Mouse (Mus musculus) CH12.LX (cell line): ENCODE measurements around the gene Gm21983. TPM values are rescaled to one million over a fixed set of nuclear protein-coding genes. Genes with fewer than 3 reads are reported as not detected.
A peak's percentile ranks its signal among the peaks of the same experiment; 100 is the strongest.

ENCODE experiments used
- DNase-seq: peaks from one replicate; pipeline ENCODE4 v3.0.0-alpha.2; 2013; ENCODE audit errors: extremely low read depth
- H3K27ac ChIP-seq: 2 replicates; pipeline ENCODE4 v1.5.1; 2012; ENCODE audit warnings: low read depth, mild to moderate bottlenecking, control low read depth, moderate library complexity; ENCODE audit not compliant: insufficient read depth
- H3K27me3 ChIP-seq: replicated peaks from 2 replicates; pipeline ENCODE3; 2012; ENCODE audit warnings: inconsistent platforms
- H3K36me3 ChIP-seq, 2 experiments: replicated peaks in 1 of 2; 2 replicates each; pipeline versions ENCODE3 to v1.6.1; 2012; ENCODE audit warnings: inconsistent platforms in 1 of 2, low read length in 1 of 2, mild to moderate bottlenecking in 1 of 2, mixed read lengths in 1 of 2, moderate library complexity in 1 of 2; ENCODE audit not compliant: control insufficient read depth in 1 of 2, insufficient read depth in 1 of 2
- H3K4me1 ChIP-seq, 2 experiments: 2 replicates each; pipeline ENCODE4 v1.6.1; 2012; ENCODE audit warnings: inconsistent platforms in 1 of 2, moderate library complexity in 1 of 2; ENCODE audit not compliant: insufficient read depth in 2 of 2, control insufficient read depth in 1 of 2
- H3K4me2 ChIP-seq: 2 replicates; pipeline ENCODE4 v1.6.1; 2012; ENCODE audit warnings: low read depth, mild to moderate bottlenecking, control low read depth; ENCODE audit not compliant: poor library complexity, insufficient read depth, severe bottlenecking
- H3K4me3 ChIP-seq, 3 experiments: fragments of 150-350 bp in 1 of 3; sonication (generic) in 1 of 3; replicated peaks in 1 of 3; 2 replicates each; pipeline versions ENCODE3 to v1.5.1; 2011 to 2012; ENCODE audit warnings: low read depth in 2 of 3, low read length in 2 of 3, mild to moderate bottlenecking in 2 of 3, moderate library complexity in 2 of 3, control low read depth in 1 of 3, improper control_type of control experiment in 1 of 3, inconsistent platforms in 1 of 3, mixed read lengths in 1 of 3; ENCODE audit not compliant: poor library complexity in 1 of 3
- H3K79me2 ChIP-seq: replicated peaks from 2 replicates; pipeline ENCODE4 v1.6.1; 2012; ENCODE audit warnings: mild to moderate bottlenecking, moderate library complexity; ENCODE audit not compliant: control insufficient read depth, poor library complexity, insufficient read depth, severe bottlenecking; ENCODE audit errors: extremely low read depth
- H3K9ac ChIP-seq: 2 replicates; pipeline ENCODE4 v1.6.1; 2012; ENCODE audit warnings: low read depth, mild to moderate bottlenecking, control low read depth, moderate library complexity; ENCODE audit not compliant: insufficient read depth
- H3K9me3 ChIP-seq: replicated peaks from 2 replicates; pipeline ENCODE3; 2012; ENCODE audit warnings: low read length, inconsistent platforms, mixed read lengths
- BHLHE40 ChIP-seq: IDR thresholded peaks from 2 replicates; pipeline ENCODE4 v1.6.1; 2011; ENCODE audit warnings: mild to moderate bottlenecking, low read depth, low read length, improper control_type of control experiment
- CHD1 ChIP-seq: IDR thresholded peaks from 2 replicates; pipeline ENCODE4 v1.6.1; 2012; ENCODE audit warnings: low read depth, low read length, improper control_type of control experiment, inconsistent platforms
- CHD2 ChIP-seq: IDR thresholded peaks from 2 replicates; pipeline ENCODE4 v1.6.1; 2011; ENCODE audit warnings: low read length, improper control_type of control experiment
- EP300 ChIP-seq: IDR thresholded peaks from 2 replicates; pipeline ENCODE4 v1.6.1; 2011; ENCODE audit warnings: low read length, improper control_type of control experiment
- ETS1 ChIP-seq: conservative IDR thresholded peaks from 2 replicates; pipeline ENCODE4 v1.6.1; 2012; ENCODE audit warnings: low read depth, mild to moderate bottlenecking, inconsistent platforms, low read length, improper control_type of control experiment, moderate library complexity
- IRF4 ChIP-seq: IDR thresholded peaks from 2 replicates; pipeline ENCODE4 v1.6.1; 2014; ENCODE audit warnings: low read depth, mild to moderate bottlenecking, inconsistent platforms, low read length, improper control_type of control experiment
- MAFK ChIP-seq: IDR thresholded peaks from 2 replicates; pipeline ENCODE4 v1.6.1; 2011; ENCODE audit warnings: low read length, improper control_type of control experiment; ENCODE audit not compliant: insufficient replicate concordance
- MEF2A ChIP-seq: IDR thresholded peaks from 2 replicates; pipeline ENCODE4 v1.6.1; 2014; ENCODE audit warnings: low read depth, mild to moderate bottlenecking, inconsistent platforms, low read length, improper control_type of control experiment, borderline replicate concordance
- MXI1 ChIP-seq: IDR thresholded peaks from 2 replicates; pipeline ENCODE4 v1.6.1; 2011; ENCODE audit warnings: mild to moderate bottlenecking, low read depth, low read length, improper control_type of control experiment
- MYC ChIP-seq: IDR thresholded peaks from 2 replicates; pipeline ENCODE4 v1.6.1; 2011; ENCODE audit warnings: low read depth, mild to moderate bottlenecking, improper control_type of control experiment, low read length
- NELFE ChIP-seq: IDR thresholded peaks from 2 replicates; pipeline ENCODE4 v1.6.1; 2011; ENCODE audit warnings: low read depth, low read length, improper control_type of control experiment
- NRF1 ChIP-seq: IDR thresholded peaks from 2 replicates; pipeline ENCODE4 v1.6.1; 2014; ENCODE audit warnings: low read depth, mild to moderate bottlenecking, inconsistent platforms, low read length, improper control_type of control experiment, moderate library complexity
- PAX5 ChIP-seq: IDR thresholded peaks from 2 replicates; pipeline ENCODE4 v1.6.1; 2012; ENCODE audit warnings: low read length, inconsistent platforms, mixed read lengths
- POLR2A ChIP-seq: IDR thresholded peaks from 2 replicates; pipeline ENCODE4 v1.6.1; 2011; ENCODE audit warnings: low read depth, mild to moderate bottlenecking, improper control_type of control experiment, low read length
- POLR2AphosphoS2 ChIP-seq: IDR thresholded peaks from 2 replicates; pipeline ENCODE4 v1.6.1; 2011; ENCODE audit warnings: low read depth, low read length, improper control_type of control experiment
- RAD21 ChIP-seq: IDR thresholded peaks from 2 replicates; pipeline ENCODE4 v1.6.1; 2011; ENCODE audit warnings: low read depth, mild to moderate bottlenecking, low read length, improper control_type of control experiment, moderate library complexity
- SIN3A ChIP-seq: IDR thresholded peaks from 2 replicates; pipeline ENCODE4 v1.6.1; 2012; ENCODE audit warnings: low read length, improper control_type of control experiment, inconsistent platforms
- TBP ChIP-seq: conservative IDR thresholded peaks from 2 replicates; pipeline ENCODE4 v1.6.1; 2011; ENCODE audit warnings: low read depth, low read length, improper control_type of control experiment
- TCF12 ChIP-seq: IDR thresholded peaks from 2 replicates; pipeline ENCODE4 v1.6.1; 2014; ENCODE audit warnings: low read depth, mild to moderate bottlenecking, inconsistent platforms, low read length, improper control_type of control experiment
- UBTF ChIP-seq: IDR thresholded peaks from 2 replicates; pipeline ENCODE4 v1.6.1; 2012; ENCODE audit warnings: low read depth, mild to moderate bottlenecking, inconsistent platforms, low read length, improper control_type of control experiment, moderate library complexity
- USF1 ChIP-seq: IDR thresholded peaks from 2 replicates; pipeline ENCODE4 v1.6.1; 2014; ENCODE audit warnings: low read depth, mild to moderate bottlenecking, inconsistent platforms, low read length, improper control_type of control experiment
- dilution Hi-C: fragments of 300-500 bp; cut with MboI; formaldehyde crosslinking; loops from 2 replicates; pipeline ENCODE4 v1.14.3; 2020; ENCODE audit warnings: low sequenced_read_pairs; ENCODE audit not compliant: extremely low pct_unique_long_range_greater_than_20kb, extremely low pct_ligation_motif_present
- in situ Hi-C: fragments of 300-500 bp; cut with MboI; formaldehyde crosslinking; loops from 3 replicates; pipeline ENCODE4 v1.14.3; 2019; ENCODE audit warnings: low sequenced_read_pairs, low pct_ligation_motif_present, low pct_unique_long_range_greater_than_20kb, mixed read lengths
- polyA plus RNA-seq: library from polyadenylated mRNA; unstranded; fragments of >175 nt; gene quantifications from 2 replicates; pipeline ENCODE4 v1.2.1, GENCODE M21; 2012; ENCODE audit warnings: low read depth; ENCODE audit not compliant: insufficient read length
- total RNA-seq, 2 experiments: library from RNA; depleted of rRNA; stranded (reverse); fragments of 300-350 nt in 1 of 2; fragments of >200 nt in 1 of 2; gene quantifications; 2 replicates each; pipeline ENCODE4 v1.2.3; 2012 to 2014

Gm21983 gene
- total and polyA plus RNA-seq, 3 experiments = 0.13 to 0.81 TPM; not detected in 1

- Histone ChIP-seq H3K27ac (peak overlapping the region; percentile 1; the same call in 1 of the 2 replicates), H3K27me3 (no peaks in the 10 kb centered on the region), H3K79me2 (peaks cover 14% of the 10 kb centered on the region; the same call in 1 of the 2 replicates), H3K4me1 (peaks cover 19 to 63% of the 10 kb centered on the region in 2 experiments), H3K36me3 (peaks cover 0 to 36% of the 10 kb centered on the region in 2 experiments), H3K4me2 (peak overlapping the region; percentile 78), H3K9ac (peak overlapping the region; percentile 22; the same call in 1 of the 2 replicates), H3K9me3 (no peaks in the 10 kb centered on the region), H3K4me3 (peak overlapping the region; percentile 16 to 47 (median 30))
- TF ChIP-seq ETS1 = peak; percentile 88
- no peak for TF ChIP-seq NELFE
- TF ChIP-seq CHD1 = peak; percentile 90; the same call in 1 of the 2 replicates
- peak; percentile 81 for TF ChIP-seq SIN3A
- TF ChIP-seq BHLHE40 = peak; percentile 33; the same call in 1 of the 2 replicates
- TF ChIP-seq MXI1 = peak; percentile 32; the same call in 1 of the 2 replicates
- peak; percentile 45; the same call in 1 of the 2 replicates for TF ChIP-seq TCF12
- peak; percentile 77 for TF ChIP-seq NRF1
- no peak for TF ChIP-seq POLR2AphosphoS2
- dilution Hi-C loops = no loop called here
- in situ Hi-C loops = loop anchor here (5.0 kb wide), 2 partner anchors 33 to 63 kb away; no protein-coding TSS in a partner anchor
- DNase-seq = peak; percentile 18
These were observed 44.1 kb upstream of the Gm21983 start for GRCm38 (mm10) chr7:27224877-27225575.

GRCm38 (mm10) chr7:27222538-27222937, 41.7 kb upstream of the Gm21983 start:
- no peak overlapping the region for H3K4me3 ChIP-seq
- dilution Hi-C loops (no loop called here), in situ Hi-C loops (no loop called here)
- H3K9me3 ChIP-seq = no peaks in the 10 kb centered on the region
- H3K27me3 ChIP-seq = no peaks in the 10 kb centered on the region
- peaks cover 19 to 58% of the 10 kb centered on the region in 2 experiments for H3K4me1 ChIP-seq
- DNase-seq = no peak
- no peak overlapping the region for H3K9ac ChIP-seq
- no peak overlapping the region for H3K4me2 ChIP-seq
- TF ChIP-seq CHD2 = no peak
- H3K27ac ChIP-seq = no peak overlapping the region
- H3K36me3 ChIP-seq = peaks cover 8 to 54% of the 10 kb centered on the region in 2 experiments
- H3K79me2 ChIP-seq = peaks cover 14% of the 10 kb centered on the region; the same call in 1 of the 2 replicates

GRCm38 (mm10) chr7:27221939-27222338, 41.1 kb upstream of the Gm21983 start:
- Histone ChIP-seq H3K27ac (no peak overlapping the region), H3K27me3 (no peaks in the 10 kb centered on the region)
- TF ChIP-seq ETS1 (no peak), RAD21 (no peak), EP300 (no peak), MYC (no peak), TBP (no peak), TCF12 (no peak), CHD1 (no peak), POLR2A (no peak), MEF2A (no peak), USF1 (no peak), PAX5 (no peak), SIN3A (no peak), MAFK (no peak), CHD2 (no peak), IRF4 (no peak), UBTF (no peak), NRF1 (no peak), NELFE (no peak)
- TF ChIP-seq, all 38 proteins: peak for 0
- in situ Hi-C loops = no loop called here
- Histone ChIP-seq H3K9me3 (no peaks in the 10 kb centered on the region), H3K9ac (no peak overlapping the region), H3K4me1 (peaks cover 19 to 55% of the 10 kb centered on the region in 2 experiments), H3K4me3 (no peak overlapping the region), H3K36me3 (peaks cover 12 to 60% of the 10 kb centered on the region in 2 experiments), H3K4me2 (no peak overlapping the region), H3K79me2 (peaks cover 13% of the 10 kb centered on the region; the same call in 1 of the 2 replicates)
- dilution Hi-C loops = no loop called here
- no peak for DNase-seq
